Mouse (Mus musculus) kidney, embryonic 16.5 days (tissue): ENCODE results near the gene Cpox. TPM values are rescaled to one million over a fixed set of nuclear protein-coding genes. Genes with fewer than 3 reads are reported as not detected.

Source experiments
- ATAC-seq: fragments of 200-750 bp; cut with Nextera tagmentation; 2 replicates; pipeline ENCODE4 v1.8.0; 2017; ENCODE audit warnings: moderate TSS enrichment; ENCODE audit not compliant: low FRiP score, low TSS enrichment
- H3K27ac ChIP-seq: fragments of 300-500 bp; sonication (generic); 2 replicates; pipeline ENCODE4 v1.5.1; 2014; ENCODE audit warnings: low read length
- H3K27me3 ChIP-seq: fragments of 300-500 bp; sonication (generic); 2 replicates; pipeline ENCODE4 v1.6.1; 2014; ENCODE audit warnings: low read length, control low read depth, mixed read lengths; ENCODE audit not compliant: insufficient read depth
- H3K36me3 ChIP-seq: fragments of 300-500 bp; sonication (generic); 2 replicates; pipeline ENCODE4 v1.6.1; 2014; ENCODE audit warnings: low read length, control low read depth, mixed read lengths; ENCODE audit not compliant: insufficient read depth
- H3K4me1 ChIP-seq: fragments of 300-500 bp; sonication (generic); 2 replicates; pipeline ENCODE4 v1.6.1; 2014; ENCODE audit warnings: low read length, control low read depth, mixed read lengths; ENCODE audit not compliant: insufficient read depth
- H3K4me2 ChIP-seq: fragments of 300-500 bp; sonication (generic); replicated peaks from 2 replicates; pipeline ENCODE4 v1.6.1; 2014; ENCODE audit warnings: low read depth, low read length
- H3K4me3 ChIP-seq: fragments of 300-500 bp; sonication (generic); 2 replicates; pipeline ENCODE4 v1.5.1; 2014; ENCODE audit warnings: mild to moderate bottlenecking, low read length
- H3K9ac ChIP-seq: fragments of 300-500 bp; sonication (generic); replicated peaks from 2 replicates; pipeline ENCODE4 v1.6.1; 2014; ENCODE audit warnings: low read length
- H3K9me3 ChIP-seq: fragments of 300-500 bp; sonication (generic); 2 replicates; pipeline ENCODE4 v1.6.1; 2016; ENCODE audit warnings: low read length, control low read depth
- WGBS: fragments of 180-500 bp; shearing (Covaris S2); extraction: QIAGEN DNeasy Blood & Tissue Kit; methylation state at CpG from one replicate; pipeline ENCODE4 v1.1.7; 2014; 5-methylcytosine and 5-hydroxymethylcytosine counted together
- polyA plus RNA-seq: library from polyadenylated mRNA; unstranded; fragments of >200 nt; fragmentation: Nextera tagmentation; extraction: Ambion mirVana; gene quantifications from 2 replicates; pipeline ENCODE4 v1.2.1, GENCODE M21; 2015

Cpox gene
- polyA plus RNA-seq, 1 experiment from 2014 or later: 34.5 TPM

GRCm38 (mm10) chr16:58707276-58707905, 37.3 kb downstream of the Cpox start:
- Histone ChIP-seq H3K4me1 (no peaks in the 10 kb centered on the region), H3K4me2 (no peak overlapping the region), H3K36me3 (no peaks in the 10 kb centered on the region), H3K27ac (no peak overlapping the region), H3K9ac (no peak overlapping the region), H3K27me3 (no peaks in the 10 kb centered on the region), H3K4me3 (no peak overlapping the region), H3K9me3 (no peaks in the 10 kb centered on the region)
- WGBS: 83% methylated on average over 4 of the region's 4 CpGs
- ATAC-seq: no peak; the same call in 1 of the 2 replicates

GRCm38 (mm10) chr16:58708601-58709475, 38.7 kb downstream of the Cpox start:
- Histone ChIP-seq H3K9me3 (no peaks in the 10 kb centered on the region), H3K27me3 (no peaks in the 10 kb centered on the region), H3K9ac (no peak overlapping the region), H3K4me1 (no peaks in the 10 kb centered on the region), H3K4me3 (no peak overlapping the region), H3K36me3 (no peaks in the 10 kb centered on the region), H3K27ac (no peak overlapping the region), H3K4me2 (no peak overlapping the region)
- 76% methylated on average over 3 of the region's 3 CpGs for WGBS
- no peak for ATAC-seq

GRCm38 (mm10) chr16:58709536-58709935, 39.4 kb downstream of the Cpox start:
- Histone ChIP-seq H3K27ac (no peak overlapping the region), H3K27me3 (no peaks in the 10 kb centered on the region), H3K36me3 (no peaks in the 10 kb centered on the region), H3K9ac (no peak overlapping the region), H3K4me1 (no peaks in the 10 kb centered on the region), H3K4me3 (no peak overlapping the region), H3K4me2 (no peak overlapping the region), H3K9me3 (no peaks in the 10 kb centered on the region)
- ATAC-seq: no peak
- WGBS: 77% methylated on average over 4 of the region's 4 CpGs

GRCm38 (mm10) chr16:58712221-58712620, 42.1 kb downstream of the Cpox start:
- 74% methylated on average over 8 of the region's 8 CpGs for WGBS
- no peaks in the 10 kb centered on the region for H3K36me3 ChIP-seq

GRCm38 (mm10) chr16:58713128-58713527, 43.0 kb downstream of the Cpox start:
- Histone ChIP-seq H3K4me3 (no peak overlapping the region), H3K4me2 (no peak overlapping the region), H3K27ac (no peak overlapping the region), H3K4me1 (no peaks in the 10 kb centered on the region), H3K27me3 (no peaks in the 10 kb centered on the region), H3K9me3 (no peaks in the 10 kb centered on the region), H3K36me3 (no peaks in the 10 kb centered on the region), H3K9ac (no peak overlapping the region)
- no peak for ATAC-seq
- WGBS: 92% methylated on average over 1 of the region's 1 CpGs

More at GRCm38 (mm10) chr16:58712221-58712620, 42.1 kb downstream of the Cpox start:
- Histone ChIP-seq H3K4me1 (no peaks in the 10 kb centered on the region), H3K27ac (no peak overlapping the region), H3K4me3 (no peak overlapping the region), H3K27me3 (no peaks in the 10 kb centered on the region), H3K9ac (no peak overlapping the region), H3K9me3 (no peaks in the 10 kb centered on the region), H3K4me2 (no peak overlapping the region)
- no peak for ATAC-seq

GRCm38 (mm10) chr16:58715018-58715417, 44.9 kb downstream of the Cpox start:
- ATAC-seq: no peak
- Histone ChIP-seq H3K4me3 (no peak overlapping the region), H3K27me3 (no peaks in the 10 kb centered on the region), H3K9me3 (no peaks in the 10 kb centered on the region), H3K4me2 (no peak overlapping the region), H3K27ac (no peak overlapping the region), H3K4me1 (no peaks in the 10 kb centered on the region), H3K36me3 (no peaks in the 10 kb centered on the region), H3K9ac (no peak overlapping the region)
- 63% methylated on average over 4 of the region's 4 CpGs for WGBS

- 92% methylated on average over 7 of the region's 7 CpGs for WGBS
- H3K9ac ChIP-seq: no peak within 1 kb of the TSS
- H3K4me3 ChIP-seq: no peak within 1 kb of the TSS
- H3K36me3 ChIP-seq: no peaks in the 10 kb centered on the region
- H3K9me3 ChIP-seq: no peaks in the 10 kb centered on the region
- H3K27ac ChIP-seq: no peak within 1 kb of the TSS
- no peaks in the 10 kb centered on the region for H3K4me1 ChIP-seq
- no peak for ATAC-seq
- no peaks in the 10 kb centered on the region for H3K27me3 ChIP-seq
- H3K4me2 ChIP-seq: no peak within 1 kb of the TSS
These were observed 48.6 kb downstream of the Cpox start, which contains the start of gene Gpr15 for GRCm38 (mm10) chr16:58718666-58719120. Gene Gpr15, minus strand, starts transcription at chr16:58719070.

- 81% methylated on average over 2 of the region's 2 CpGs for WGBS
- Histone ChIP-seq H3K27me3 (no peaks in the 10 kb centered on the region), H3K36me3 (no peaks in the 10 kb centered on the region), H3K9me3 (no peaks in the 10 kb centered on the region), H3K9ac (no peak overlapping the region), H3K4me2 (no peak overlapping the region), H3K4me1 (no peaks in the 10 kb centered on the region), H3K4me3 (no peak overlapping the region), H3K27ac (no peak overlapping the region)
- no peak for ATAC-seq
These were observed 52.2 kb downstream of the Cpox start for GRCm38 (mm10) chr16:58722292-58722691.

GRCm38 (mm10) chr16:58726680-58727476, 56.8 kb downstream of the Cpox start:
- Histone ChIP-seq H3K27ac (no peak overlapping the region), H3K4me2 (peak overlapping the region; percentile 60), H3K36me3 (peaks cover 17% of the 10 kb centered on the region), H3K27me3 (no peaks in the 10 kb centered on the region), H3K4me1 (peaks cover 5% of the 10 kb centered on the region; the same call in 1 of the 2 replicates), H3K9ac (no peak overlapping the region), H3K9me3 (no peaks in the 10 kb centered on the region), H3K4me3 (peak overlapping the region; percentile 72; the same call in 1 of the 2 replicates)
- ATAC-seq: no peak
- WGBS: 81% methylated on average over 11 of the region's 11 CpGs
